Mouse (Mus musculus) CH12.LX (cell line): Measurements from ENCODE around the gene Thsd4.

Source experiments
- CTCF ChIP-seq, 2 experiments: IDR thresholded peaks in 1 of 2; conservative IDR thresholded peaks in 1 of 2; 2 replicates each; pipeline ENCODE4 v1.5.1; 2011 to 2012; ENCODE audit warnings: low read depth in 2 of 2, low read length in 2 of 2, improper control_type of control experiment in 1 of 2, inconsistent platforms in 1 of 2, mild to moderate bottlenecking in 1 of 2, moderate library complexity in 1 of 2
- ETS1 ChIP-seq: conservative IDR thresholded peaks from 2 replicates; pipeline ENCODE4 v1.6.1; 2012; ENCODE audit warnings: low read depth, mild to moderate bottlenecking, inconsistent platforms, low read length, improper control_type of control experiment, moderate library complexity
- PAX5 ChIP-seq: IDR thresholded peaks from 2 replicates; pipeline ENCODE4 v1.6.1; 2012; ENCODE audit warnings: low read length, inconsistent platforms, mixed read lengths
- POLR2A ChIP-seq: IDR thresholded peaks from 2 replicates; pipeline ENCODE4 v1.6.1; 2011; ENCODE audit warnings: low read depth, mild to moderate bottlenecking, improper control_type of control experiment, low read length
- POLR2AphosphoS2 ChIP-seq: IDR thresholded peaks from 2 replicates; pipeline ENCODE4 v1.6.1; 2011; ENCODE audit warnings: low read depth, low read length, improper control_type of control experiment
- SMC3 ChIP-seq: IDR thresholded peaks from 2 replicates; pipeline ENCODE4 v1.6.1; 2011; ENCODE audit warnings: low read depth, low read length, improper control_type of control experiment
- UBTF ChIP-seq: IDR thresholded peaks from 2 replicates; pipeline ENCODE4 v1.6.1; 2012; ENCODE audit warnings: low read depth, mild to moderate bottlenecking, inconsistent platforms, low read length, improper control_type of control experiment, moderate library complexity
- USF1 ChIP-seq: IDR thresholded peaks from 2 replicates; pipeline ENCODE4 v1.6.1; 2014; ENCODE audit warnings: low read depth, mild to moderate bottlenecking, inconsistent platforms, low read length, improper control_type of control experiment
- ZC3H11A ChIP-seq: IDR thresholded peaks from 2 replicates; pipeline ENCODE4 v1.6.1; 2012; ENCODE audit warnings: low read depth, mild to moderate bottlenecking, inconsistent platforms, low read length, improper control_type of control experiment

- TF ChIP-seq USF1, result no peak
- TF ChIP-seq UBTF, result no peak
- TF ChIP-seq ZC3H11A, result no peak
- no peak for TF ChIP-seq POLR2A
- TF ChIP-seq CTCF (conservative IDR thresholded peaks at IDR 0.05 in 1 of 2, IDR thresholded peaks at IDR 0.05 in 1 of 2; ENCODE audit: low read depth in 2 of 2, low read length in 2 of 2), result no peak
- TF ChIP-seq SMC3, result no peak
- TF ChIP-seq PAX5, result no peak
- no peak for TF ChIP-seq ETS1
- no peak for TF ChIP-seq POLR2AphosphoS2
Measured at GRCm38 (mm10) chr9:60400001-60400400, 121.8 kb downstream of the Thsd4 start.
